Mouse (Mus musculus): Measurements from ENCODE around the gene Ddost.

Gene Ddost

DNA sequence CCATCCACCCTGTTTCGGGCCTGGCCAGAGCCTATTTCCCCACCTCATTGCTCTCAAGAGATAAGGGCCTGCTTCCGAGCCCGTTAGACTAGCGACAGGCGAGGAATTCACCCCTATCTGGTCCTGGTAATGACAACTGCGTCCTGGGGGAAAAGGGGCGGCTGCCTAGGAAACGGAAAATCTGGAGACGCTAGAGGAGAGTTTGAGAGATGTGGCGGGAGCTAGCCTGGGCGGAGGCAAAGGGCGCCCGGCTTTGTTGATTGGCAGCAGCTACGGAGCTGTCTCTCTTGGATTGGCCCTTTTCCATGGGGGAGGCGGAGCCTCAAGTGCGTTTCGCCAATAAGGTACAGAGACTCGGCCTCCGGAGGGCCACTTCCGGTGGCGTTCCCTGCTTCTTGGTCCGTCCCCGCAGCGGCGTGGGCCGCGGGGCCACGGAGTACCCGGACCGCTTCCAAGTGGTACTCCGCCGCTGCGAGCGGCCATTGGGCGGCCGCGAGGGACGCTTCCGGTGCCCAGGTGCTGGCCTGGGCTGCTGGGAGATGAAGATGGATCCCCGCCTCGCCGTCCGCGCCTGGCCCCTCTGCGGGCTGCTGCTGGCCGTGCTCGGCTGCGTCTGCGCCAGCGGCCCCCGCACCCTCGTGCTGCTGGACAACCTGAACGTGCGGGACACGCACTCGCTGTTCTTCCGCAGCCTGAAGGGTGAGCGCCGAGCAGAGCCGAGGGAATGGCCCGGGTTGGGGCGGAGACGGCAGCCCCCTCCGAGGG lies at the start of gene Ddost:
Ddost (plus strand) TSS at position 391 of the 765 bp plus-strand sequence.
- peak; percentile 99 for DNase-seq

DNA sequence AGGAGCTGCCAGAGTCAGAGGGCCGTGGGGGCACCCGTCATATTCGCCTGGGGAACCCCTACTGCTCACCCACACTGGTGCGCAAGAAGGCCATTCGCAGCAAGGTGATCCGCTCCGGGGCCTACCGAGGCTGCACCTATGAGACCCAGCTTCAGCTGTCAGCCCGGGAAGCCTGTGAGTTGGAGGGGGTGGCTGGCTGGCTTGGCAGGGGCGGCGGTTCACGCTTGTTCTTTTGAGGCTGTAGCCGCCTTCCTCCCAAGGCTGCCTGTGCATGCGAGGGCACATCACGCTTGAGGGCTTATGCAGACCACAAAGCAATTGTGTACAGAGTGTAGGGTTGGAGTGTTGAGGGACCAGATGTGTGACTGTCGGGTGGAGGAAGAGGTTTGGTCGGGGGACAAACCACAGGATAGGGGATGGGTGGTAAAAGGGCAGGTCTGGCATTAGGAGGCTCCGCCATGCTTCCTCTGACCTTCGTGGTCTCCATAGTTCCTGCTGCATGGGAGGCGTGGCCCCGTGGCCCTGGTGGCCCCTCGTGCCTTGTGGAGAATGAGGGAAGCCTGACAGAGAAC lies 47.3 kb upstream of the Ddost start:
- no peak for DNase-seq

DNA sequence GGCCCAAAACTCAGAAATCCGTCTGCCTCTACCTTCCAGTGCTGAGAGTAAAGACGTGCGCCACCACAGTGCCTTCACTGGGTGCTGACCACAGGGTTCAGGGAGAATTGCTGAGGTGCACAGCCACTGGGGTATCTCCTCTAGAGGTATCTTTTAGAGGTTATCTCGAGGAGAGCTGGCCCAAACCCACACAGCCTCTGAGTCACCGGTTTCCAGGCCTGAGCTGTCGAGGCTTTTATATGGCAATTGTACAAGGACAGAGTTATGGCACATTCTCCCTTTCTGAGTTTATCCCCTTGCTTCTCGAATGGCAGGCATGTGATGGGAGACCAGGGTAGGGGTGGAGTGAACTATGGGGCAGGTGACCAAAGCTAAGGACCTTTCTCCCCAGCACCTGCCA lies 45.9 kb upstream of the Ddost start:
- DNase-seq = no peak

DNA sequence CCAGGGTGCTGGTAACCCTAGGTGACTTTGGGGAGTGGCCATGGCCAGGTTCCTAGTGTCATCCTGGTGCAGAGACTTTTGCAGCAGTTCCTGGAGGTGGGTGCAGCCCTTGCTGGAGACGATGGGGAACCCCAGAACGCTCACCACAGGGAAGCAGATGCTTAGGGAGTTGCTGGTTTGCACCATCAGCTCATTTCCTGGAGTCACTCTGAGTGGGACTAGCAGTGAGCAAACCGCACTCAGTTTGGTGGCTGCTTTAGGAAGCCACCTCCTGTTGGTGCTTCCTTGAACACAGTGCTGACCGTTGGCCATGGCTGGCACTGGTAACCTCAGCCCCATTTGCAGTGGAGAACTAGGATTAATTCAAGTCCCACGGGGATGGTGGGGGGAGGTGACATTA lies 45.0 kb upstream of the Ddost start:
- DNase-seq = no peak

DNA sequence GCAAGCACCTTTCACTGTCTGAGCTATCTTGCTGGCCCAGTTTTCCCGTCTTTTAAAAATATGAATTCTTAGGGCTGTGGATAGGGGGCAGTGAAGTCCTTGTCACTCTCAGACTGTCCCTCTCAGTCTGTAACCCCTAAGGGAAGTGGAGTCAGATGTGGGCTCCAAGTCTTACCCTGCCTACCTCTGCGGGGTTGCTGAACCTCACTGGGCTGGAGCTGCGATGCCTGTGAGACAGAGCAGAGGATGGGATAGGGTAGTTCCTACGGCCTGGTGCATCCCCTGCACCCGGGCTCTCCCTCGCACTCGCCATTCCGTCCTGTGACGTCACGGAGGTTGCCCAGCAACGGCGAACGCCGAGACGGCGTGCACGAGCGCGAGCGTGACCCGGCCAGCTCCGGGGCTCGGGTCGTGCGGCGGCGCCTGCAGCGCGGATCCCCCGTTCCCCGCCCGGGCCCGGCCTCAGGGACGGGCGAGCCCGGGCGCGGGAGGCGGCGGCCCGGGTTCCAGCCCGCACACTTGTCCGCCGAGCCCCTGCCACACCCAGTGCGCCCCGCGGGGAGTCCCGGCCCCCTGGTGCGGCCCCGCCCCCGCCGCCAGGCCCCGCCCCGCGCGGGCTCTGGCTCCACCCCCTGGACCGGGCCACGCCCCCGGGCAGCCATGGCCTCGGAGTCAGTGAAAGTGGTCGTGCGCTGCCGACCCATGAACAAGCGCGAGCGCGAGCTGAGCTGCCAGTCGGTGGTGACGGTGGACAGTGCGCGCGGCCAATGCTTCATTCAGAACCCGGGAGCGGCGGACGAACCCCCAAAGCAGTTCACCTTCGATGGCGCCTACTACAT lies 42.5 kb upstream of the Ddost start:
- DNase-seq = peak; percentile 80

DNA sequence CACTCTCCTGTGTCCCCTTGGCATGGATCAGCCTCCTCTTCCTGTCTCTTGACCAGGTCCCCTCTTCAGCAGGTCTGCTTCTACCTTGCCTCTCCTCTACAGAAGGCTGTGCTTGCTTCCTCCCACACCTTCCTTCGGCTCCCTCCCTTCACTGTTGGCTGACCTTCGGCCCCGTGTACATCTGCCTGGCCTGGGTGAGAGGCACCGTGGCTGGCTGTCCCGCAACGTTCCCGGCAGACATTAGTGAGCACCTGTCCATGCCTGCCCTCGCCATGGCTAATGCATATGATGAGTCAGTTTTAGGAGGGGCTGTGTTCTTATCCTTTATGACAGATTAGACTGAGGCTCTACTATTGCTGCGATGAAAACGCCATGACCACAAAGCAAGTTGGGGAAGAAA lies 36.7 kb upstream of the Ddost start:
- no peak for DNase-seq

DNA sequence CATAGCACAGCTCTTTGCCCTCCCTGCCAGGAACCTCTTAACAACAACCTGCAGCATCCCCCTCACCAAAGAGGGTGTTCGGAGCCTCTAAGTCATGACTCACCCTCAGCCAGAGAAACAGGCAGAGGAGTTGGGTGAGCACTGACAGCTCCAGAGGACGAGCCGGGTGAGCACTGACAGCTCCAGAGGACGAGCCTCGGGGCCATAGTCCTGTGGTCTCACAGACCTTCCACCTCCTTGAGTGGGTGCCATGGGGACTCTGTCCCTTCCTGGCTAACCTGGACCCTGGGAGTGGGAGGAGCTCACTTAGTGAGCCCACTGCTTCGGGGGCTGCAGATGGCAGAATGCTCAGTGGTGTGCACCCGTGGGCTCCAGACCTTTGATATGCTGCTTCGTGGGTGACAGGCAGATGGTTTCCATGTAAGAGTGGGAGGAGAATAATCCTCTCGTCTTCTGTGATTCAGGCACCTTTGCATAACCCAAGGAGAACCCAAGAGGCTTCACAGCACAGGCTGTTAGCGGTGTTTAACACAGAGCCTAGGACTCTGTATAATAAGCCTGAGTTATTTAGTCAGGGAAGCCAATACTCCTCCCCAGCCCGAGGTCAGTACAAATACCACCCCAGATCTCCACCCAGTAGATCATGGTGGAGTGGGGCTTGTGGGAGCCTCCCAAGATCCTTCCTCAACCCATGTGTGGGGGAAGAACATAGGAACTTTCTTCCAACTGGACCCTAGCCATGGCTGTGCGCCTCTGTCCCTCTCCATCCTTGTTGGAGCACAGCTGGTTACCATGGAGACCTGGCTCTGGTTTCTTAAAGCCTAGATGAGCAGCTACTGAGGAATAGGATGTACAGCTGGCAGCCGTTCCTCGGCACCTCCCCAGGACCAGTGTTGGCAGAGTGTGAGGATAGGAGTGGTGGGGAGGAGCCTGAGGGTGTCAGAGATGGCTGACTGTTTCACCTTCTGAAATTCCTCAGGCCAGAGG lies 32.2 kb upstream of the Ddost start:
- no peak for DNase-seq

DNA sequence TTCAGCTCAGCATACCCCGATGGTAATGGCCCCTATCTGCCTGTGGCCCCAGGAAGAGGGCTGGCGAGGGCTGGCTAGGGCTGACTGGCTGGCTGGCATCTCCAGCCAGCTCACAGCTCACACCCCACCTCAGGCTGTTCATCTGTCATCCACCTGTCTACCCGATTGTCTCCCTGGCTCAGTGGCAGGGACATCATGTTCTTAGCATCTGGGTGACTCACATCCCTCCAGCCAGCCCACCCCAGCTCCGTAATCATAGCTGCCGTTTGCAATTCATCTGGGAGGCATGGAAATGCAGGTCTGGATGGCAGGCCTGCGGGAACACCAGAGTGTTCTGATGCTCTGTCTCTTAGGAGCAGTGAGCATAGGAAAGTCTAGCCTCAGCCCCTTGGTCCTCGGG lies 26.2 kb upstream of the Ddost start:
- no peak for DNase-seq

DNA sequence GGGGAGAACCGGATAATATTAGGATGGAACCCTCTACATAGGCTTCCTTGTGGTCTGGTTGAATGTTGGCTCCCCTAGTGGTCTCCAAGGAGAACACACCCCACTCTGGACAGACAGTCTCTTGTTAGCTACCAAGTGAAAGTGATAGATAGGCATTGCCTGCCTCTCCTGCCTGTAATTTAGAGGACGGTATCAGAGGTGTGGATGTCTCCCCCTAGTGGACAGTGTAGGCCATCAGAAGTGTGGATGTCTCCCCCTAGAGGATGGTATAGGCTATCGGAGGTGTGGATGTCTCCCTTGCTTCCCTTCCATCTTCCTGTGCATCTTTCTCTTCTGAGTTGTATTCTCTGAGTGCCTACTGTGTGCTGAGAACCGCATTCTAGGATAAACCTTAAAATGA lies 21.7 kb upstream of the Ddost start:
- peak; percentile 41 to 48 for DNase-seq

DNA sequence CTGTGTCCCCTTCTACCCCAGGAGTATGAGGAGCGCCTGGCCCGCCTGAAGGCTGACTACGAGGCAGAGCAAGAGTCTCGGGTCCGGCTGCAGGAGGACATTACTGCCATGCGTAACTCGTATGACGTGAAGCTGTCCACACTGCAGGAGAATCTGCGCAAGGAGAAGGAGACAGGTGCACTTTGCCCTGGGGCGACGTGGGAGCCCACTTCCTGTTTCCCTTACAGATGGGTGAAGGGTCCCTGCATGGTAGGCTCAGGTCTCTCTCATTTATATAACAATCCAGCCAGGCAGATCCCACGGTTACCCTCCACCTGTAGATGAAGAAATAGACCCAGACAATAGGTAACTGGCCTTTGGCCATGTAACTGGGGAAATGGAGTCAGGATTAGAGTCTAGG lies 18.1 kb upstream of the Ddost start:
- no peak for DNase-seq

DNA sequence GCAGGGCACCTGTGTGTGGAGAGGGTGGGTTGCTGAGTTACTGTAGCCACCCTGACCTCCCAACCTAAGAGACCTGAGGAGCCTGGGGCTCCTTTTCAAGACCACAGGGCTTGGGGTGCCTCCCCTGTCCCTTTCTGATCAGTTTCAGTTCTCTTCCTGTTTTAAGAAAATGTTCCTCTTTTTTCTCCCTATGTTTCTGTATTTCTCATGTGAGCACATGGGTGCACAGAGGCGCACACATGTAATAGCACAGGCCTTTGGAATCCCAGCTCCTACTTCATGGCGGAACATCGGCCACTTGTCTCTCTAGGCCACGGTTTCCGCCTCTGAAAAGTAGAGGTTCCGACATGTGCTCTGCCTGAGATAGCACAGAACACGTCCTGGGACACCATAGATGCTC lies 15.8 kb upstream of the Ddost start:
- no peak for DNase-seq

DNA sequence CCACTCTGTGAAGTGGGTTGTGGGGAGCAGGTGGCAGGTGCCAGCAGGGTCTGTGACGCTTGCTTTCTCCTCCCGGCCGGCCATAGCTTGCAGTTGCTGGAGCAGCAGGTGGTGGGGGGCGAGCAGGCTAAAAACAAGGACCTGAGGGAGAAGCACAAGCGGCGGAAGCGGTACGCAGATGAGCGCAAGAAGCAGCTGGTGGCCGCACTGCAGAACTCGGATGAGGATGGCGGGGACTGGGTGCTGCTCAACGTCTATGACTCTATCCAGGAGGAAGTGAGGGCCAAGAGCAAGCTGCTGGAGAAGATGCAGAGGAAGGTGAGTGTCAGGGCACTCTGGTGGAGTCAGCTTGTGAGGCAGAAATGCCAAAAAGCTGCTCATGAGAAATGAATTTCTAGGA lies 12.5 kb upstream of the Ddost start:
- no peak for DNase-seq

DNA sequence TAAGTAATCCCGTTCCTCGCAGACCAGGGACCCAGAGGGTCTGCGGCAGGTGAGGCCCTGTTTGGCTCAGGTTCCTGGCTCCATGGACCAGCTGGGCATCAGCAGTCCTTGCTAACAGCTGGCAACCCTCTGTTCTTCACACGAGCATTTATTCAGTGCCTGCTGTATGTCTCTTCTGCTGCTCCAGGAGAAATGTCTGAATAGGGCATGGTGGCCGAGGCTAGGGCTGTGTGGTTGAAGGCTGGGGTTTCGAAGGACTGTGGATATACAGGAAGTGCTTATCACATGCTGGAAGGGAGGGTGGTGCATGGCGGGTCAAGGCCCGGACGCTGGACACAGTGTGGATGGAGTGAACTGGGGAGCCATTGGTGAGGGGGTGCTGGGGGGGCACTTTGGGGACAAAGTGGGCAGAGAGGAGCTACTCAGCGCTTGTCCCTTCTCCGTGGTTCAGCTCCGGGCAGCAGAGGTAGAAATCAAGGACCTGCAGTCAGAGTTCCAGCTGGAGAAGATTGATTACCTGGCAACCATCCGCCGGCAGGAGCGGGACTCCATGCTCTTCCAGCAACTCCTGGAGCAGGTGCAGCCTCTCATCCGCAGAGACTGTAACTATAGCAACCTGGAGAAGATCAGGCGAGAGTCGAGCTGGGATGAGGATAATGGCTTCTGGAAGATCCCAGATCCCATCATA lies 11.1 kb upstream of the Ddost start:
- DNase-seq = no peak

DNA sequence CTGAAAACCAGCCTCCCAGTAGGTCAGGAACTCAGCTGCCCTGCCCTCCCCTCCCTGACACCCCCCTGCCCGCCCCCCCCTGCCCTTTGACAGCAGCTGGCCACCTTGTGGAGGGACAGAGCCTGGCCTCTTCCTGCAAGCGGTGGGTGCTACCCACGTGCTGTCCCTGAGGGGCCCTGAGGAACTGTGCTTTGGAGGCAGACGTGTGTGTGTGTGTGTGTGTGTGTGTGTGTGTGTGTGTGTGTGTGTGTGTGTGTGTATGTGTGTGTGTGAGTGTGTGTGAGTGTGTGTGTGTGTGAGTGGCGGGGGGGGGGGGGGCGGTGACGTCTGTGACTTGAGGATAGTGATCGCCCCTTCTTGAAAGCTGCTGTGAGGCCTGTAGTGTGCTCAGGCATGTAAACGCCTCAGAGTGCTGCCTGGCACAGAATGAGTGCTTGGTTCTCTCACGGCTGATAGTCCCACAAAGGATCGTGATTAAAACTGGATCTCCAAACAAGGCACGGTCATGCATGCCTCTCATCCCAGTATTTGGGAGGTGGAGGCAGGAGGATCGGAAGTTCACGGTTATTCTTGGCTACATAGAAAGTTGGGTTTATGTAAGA lies 10.5 kb upstream of the Ddost start:
- DNase-seq = no peak

DNA sequence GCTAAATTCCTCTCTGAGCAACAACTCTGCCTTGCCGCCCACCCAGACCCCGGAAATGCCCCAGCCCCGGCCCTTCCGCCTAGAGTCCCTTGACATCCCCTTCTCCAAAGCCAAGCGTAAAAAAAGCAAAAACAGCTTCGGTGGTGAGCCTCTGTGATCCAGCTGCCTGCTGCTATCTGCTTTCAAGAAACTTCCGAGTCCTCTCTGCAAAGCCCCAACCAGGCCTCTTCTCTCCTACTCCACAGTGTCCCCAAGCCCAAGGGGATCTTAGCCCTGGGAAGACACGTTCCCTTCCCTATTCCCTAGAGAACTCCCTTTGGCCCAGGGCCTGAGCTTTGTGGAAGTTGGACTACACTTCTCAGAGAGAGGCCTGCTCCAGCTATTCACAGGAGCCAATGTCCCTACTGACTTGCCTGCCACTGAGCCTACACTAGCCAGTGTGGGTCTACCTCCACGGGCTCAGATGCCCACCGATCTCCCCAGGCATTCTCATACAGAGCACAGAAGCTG lies 3.2 kb upstream of the Ddost start:
- DNase-seq = no peak

DNA sequence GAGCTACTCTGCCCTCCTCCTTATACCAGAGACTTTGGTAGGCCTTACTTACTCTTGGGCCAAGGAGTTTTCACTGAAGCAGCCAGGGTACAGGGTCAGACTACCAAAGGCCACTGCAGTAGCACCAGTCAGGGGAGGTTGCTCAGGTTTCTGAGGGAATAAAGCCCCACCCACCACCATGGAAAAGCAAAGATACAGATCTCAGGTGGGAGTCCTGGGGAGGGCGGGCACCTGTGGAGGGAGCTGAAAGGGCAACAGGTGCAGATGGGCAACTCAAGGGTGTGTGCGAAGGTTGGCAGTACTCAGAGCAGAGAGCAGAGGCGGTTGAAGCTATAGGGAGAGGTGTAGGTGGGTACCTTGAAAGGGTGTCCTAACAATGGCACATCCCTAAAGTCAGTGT lies 1.5 kb upstream of the Ddost start:
- no peak for DNase-seq

DNA sequence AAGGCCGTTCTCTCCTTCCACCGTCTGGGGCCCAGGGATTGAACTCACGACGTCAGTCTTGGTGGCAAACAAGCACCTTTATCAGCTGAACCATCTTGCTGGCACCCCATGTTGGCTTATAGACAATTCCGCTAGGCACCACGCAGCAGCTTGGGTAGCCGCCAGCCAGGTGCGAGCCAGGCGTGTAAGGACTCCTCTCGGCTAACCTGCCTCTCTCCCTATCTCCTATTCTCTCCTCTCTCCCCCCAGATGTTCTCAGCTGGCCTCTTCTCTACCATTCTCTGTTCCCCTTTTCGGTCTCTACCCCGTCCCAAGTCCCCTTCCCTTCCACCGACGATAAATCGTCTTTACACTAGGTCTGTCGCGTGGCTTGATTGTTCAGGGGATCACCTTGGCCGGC lies 788 bp upstream of the Ddost start:
- DNase-seq = no peak

DNA sequence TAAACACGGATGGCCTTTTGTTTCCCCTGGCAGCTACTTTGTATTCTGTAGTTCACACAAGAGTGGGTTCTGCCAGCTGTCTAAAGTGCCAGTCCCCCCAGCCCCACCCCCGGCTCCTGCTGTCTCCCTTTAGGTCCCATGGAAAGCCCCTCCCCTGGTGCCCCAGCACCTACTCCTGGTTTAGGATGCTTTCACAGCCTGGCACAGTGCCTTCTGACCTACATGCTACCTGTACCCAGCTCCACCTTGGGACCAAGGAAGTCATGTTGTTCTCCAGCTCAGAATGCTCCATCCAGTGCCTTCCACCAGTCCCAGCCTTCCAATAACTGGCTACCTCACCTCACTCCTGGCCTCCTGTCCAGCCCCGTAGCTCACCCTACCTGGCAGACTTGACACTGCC lies 2.5 kb downstream of the Ddost start:
- DNase-seq = no peak

DNA sequence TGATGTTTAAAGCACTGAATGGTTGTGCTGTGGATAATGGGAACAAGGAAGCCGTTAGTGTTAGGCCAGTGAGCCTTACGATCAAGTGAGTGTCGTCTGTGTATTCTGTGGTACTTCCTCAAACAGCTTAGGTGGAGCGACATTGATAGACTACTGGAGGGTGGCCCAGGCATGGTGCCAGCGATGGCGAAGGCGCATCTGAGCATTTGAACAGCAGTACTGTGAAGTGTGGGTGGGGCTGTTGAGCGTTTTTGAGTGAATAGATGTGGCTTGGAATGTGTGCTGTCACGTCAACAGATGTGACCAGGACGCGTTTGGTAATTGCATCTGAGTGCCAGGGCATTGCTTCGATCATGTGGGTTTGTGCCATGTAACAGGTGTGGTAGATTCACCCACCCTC lies 3.2 kb downstream of the Ddost start:
- no peak for DNase-seq

DNA sequence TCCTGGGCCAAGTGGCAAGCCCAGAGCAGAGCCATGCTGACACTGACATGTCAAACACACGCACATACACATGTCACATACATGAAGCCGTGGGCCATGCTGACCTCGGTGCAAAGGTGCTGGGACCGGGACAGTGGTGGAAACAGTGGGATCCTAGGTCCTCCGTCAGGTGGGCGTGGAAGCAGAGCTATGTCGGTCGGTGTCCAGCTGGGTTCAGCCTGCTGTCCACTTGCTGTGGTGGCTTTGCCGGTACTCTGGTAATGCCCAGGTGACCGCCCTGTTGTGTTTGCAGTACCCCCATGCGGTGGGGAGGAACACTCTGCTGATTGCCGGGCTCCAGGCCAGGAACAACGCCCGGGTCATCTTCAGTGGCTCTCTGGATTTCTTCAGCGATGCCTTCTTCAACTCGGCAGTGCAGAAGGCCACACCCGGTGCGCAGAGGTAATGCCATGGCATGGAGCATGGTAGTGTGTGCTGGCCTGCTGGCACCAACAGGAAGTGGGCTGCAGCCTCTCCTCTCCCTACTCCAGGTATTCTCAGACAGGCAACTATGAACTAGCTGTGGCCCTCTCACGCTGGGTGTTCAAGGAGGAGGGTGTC lies 5.9 kb downstream of the Ddost start:
- DNase-seq = no peak

DNA sequence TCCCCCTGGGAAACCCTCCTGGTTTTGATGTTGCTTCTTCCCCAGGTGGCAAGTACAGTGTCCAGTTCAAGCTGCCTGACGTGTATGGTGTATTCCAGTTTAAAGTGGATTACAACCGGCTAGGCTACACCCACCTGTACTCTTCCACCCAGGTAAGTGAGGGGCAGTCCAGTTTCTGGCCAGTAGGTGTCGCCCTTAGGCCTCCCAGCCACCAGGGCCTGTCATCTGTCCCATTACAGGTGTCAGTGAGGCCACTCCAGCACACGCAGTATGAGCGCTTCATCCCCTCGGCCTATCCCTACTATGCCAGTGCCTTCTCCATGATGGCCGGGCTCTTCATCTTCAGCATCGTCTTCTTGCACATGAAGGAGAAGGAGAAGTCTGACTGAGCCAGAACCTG lies 7.1 kb downstream of the Ddost start:
- DNase-seq = peak; percentile 70 to 74

Measured in cerebellum, postnatal 36 days (tissue).